Mouse (Mus musculus): ENCODE measurements around the gene Dnah14. TPM values are rescaled to one million over a fixed set of nuclear protein-coding genes. Genes with fewer than 3 reads are reported as not detected.

The Dnah14 gene
- polyA plus RNA-seq, 1 experiment from 2014 or later: 0.89 TPM

DNA sequence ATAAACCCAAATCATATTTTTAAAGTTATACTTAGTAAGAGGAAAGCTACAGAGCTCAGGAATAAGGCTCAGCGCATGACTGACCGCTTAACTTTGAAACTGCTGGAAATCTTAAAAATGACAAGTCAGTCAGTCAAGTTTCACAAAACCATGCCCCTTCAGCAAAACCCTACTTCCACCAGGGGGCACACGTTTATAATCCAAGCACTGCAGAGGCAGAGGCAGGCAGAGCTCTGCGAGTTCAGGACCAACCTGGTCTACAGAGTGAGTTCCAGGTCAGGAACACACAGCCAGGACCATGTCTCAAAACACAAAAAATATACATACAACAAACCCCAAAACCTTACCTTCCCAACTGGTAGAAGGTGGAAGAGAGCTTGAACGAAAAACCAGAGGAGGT lies 252.0 kb downstream of the Dnah14 start:
- no peaks in the 10 kb centered on the region for H3K27me3 ChIP-seq
- no peak overlapping the region for H3K27ac ChIP-seq
- H3K4me3 ChIP-seq: no peak overlapping the region
- peaks cover 93% of the 10 kb centered on the region for H3K36me3 ChIP-seq
- H3K4me1 ChIP-seq: no peaks in the 10 kb centered on the region
- H3K4me2 ChIP-seq (replicated peaks): no peak overlapping the region
- WGBS: 90% methylated on average over 5 of the region's 5 CpGs
- no peak for ATAC-seq (ENCODE audit: low FRiP score)
- no peak overlapping the region for H3K9ac ChIP-seq
- H3K9me3 ChIP-seq (replicated peaks): no peaks in the 10 kb centered on the region

DNA sequence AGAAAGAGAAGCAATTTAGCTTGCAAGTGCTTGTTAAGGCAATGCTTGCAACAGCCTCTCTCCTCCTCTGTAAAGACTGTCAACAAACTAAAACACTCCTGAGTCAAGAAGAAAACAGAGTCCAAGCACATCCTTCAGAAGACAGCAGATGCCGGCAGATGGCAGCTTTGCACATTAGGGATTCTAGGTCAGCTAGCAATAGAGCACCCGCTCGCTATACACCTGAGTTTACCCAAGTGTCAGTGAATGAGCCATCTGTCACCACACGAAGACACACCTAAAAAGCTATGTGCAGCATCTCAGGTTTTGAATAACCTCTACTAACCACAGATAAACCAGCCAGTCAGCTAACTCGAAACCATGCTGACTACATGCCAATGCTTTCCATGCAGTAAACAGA lies 256.4 kb downstream of the Dnah14 start:
- Histone ChIP-seq H3K4me2 (replicated peaks) (no peak overlapping the region), H3K9me3 (replicated peaks) (no peaks in the 10 kb centered on the region), H3K27me3 (no peaks in the 10 kb centered on the region), H3K9ac (no peak overlapping the region), H3K4me3 (no peak overlapping the region), H3K4me1 (no peaks in the 10 kb centered on the region), H3K27ac (no peak overlapping the region), H3K36me3 (peaks cover 86% of the 10 kb centered on the region)
- ATAC-seq (ENCODE audit: low FRiP score): no peak
- WGBS: 97% methylated on average over 5 of the region's 5 CpGs

DNA sequence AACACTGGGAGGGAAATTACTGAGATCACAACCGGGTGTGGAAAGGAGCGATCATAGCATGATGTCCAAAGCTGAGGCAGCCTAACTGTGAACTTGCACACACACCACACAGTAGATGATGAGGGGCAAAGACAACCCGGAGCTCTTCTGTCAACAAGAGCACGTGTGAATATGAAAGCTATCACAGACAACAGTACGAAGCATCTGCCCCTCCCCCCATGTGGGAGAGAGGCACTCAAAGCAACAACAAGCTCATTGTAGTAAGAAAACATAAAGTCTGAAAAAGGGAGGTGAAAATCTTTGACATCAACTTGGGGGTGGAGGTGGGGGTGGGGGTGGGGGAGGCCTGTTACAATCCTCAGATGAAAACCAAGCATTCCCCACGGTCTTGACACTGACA lies 256.8 kb downstream of the Dnah14 start:
- no peak overlapping the region for H3K27ac ChIP-seq
- H3K27me3 ChIP-seq: no peaks in the 10 kb centered on the region
- H3K4me2 ChIP-seq (replicated peaks): no peak overlapping the region
- H3K9me3 ChIP-seq (replicated peaks): no peaks in the 10 kb centered on the region
- 82% methylated on average over 6 of the region's 6 CpGs for WGBS
- H3K9ac ChIP-seq: no peak overlapping the region
- peaks cover 82% of the 10 kb centered on the region for H3K36me3 ChIP-seq
- no peaks in the 10 kb centered on the region for H3K4me1 ChIP-seq
- no peak for ATAC-seq (ENCODE audit: low FRiP score)
- H3K4me3 ChIP-seq: no peak overlapping the region

DNA sequence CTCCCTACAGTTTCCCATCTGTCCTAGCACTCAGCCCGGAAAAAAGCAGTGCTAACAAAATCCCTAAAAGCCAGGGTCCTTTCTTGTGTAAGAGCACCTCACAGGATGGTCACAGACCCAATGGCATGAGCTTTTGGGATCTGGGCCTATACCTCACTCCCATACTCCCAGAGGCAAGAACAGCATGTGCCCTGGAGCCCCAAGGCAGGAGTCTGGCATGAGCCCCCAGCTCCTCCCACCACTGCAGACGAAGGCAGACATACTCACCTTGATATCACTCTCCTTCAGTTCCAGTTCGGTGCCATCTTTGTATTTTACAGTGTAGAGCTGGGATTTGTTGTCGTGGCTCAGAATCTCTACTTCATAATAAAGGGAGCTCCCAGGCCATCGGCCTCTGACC lies 261.8 kb downstream of the Dnah14 start:
- ATAC-seq (ENCODE audit: low FRiP score): no peak
- 92% methylated on average over 5 of the region's 5 CpGs for WGBS

DNA sequence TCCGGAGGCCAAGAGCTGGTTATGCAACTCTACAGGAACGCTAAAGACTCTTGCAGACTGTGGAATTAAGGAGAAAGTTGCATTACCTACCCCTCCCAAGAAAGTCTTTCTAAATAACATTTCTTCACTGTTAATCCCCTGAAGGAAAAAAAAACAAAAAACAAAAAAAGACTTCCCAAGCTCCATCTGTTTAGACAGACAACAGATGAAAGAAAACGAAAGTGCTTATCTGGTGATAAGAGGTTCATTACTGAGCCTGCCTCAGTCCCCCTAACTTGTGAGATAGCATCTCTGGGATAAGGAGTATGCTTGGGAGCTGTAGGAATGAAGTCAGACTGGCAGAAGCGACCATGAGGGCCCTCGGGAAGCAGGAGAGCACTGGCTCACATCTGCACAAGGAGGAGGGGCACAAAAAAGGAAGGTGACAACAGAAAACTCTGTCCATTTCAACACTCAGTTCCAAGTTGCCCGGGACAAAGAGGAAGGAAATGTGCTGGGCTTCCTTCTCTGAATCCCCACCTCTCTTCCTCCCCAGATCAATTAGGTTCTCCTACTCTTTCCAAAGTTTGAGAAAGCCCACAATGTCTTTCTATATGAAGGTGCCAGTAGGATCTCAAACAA lies 263.5 kb downstream of the Dnah14 start:
- 20% methylated on average over 6 of the region's 6 CpGs for WGBS
- no peaks in the 10 kb centered on the region for H3K27me3 ChIP-seq
- H3K4me3 ChIP-seq: peak overlapping the region; percentile 9
- no peaks in the 10 kb centered on the region for H3K9me3 ChIP-seq (replicated peaks)
- no peak overlapping the region for H3K27ac ChIP-seq
- peak overlapping the region; percentile 28 for H3K9ac ChIP-seq
- no peak for ATAC-seq (ENCODE audit: low FRiP score)
- peaks cover 21% of the 10 kb centered on the region for H3K36me3 ChIP-seq
- peak overlapping the region; percentile 79 for H3K4me2 ChIP-seq (replicated peaks)
- H3K4me1 ChIP-seq: peaks cover 31% of the 10 kb centered on the region

More for the DNA sequence above, 261.8 kb downstream of the Dnah14 start:
- Histone ChIP-seq H3K36me3 (peaks cover 36% of the 10 kb centered on the region), H3K9ac (no peak overlapping the region), H3K27me3 (no peaks in the 10 kb centered on the region), H3K4me2 (replicated peaks) (no peak overlapping the region), H3K27ac (no peak overlapping the region), H3K9me3 (replicated peaks) (no peaks in the 10 kb centered on the region), H3K4me3 (no peak overlapping the region), H3K4me1 (peaks cover 27% of the 10 kb centered on the region)

DNA sequence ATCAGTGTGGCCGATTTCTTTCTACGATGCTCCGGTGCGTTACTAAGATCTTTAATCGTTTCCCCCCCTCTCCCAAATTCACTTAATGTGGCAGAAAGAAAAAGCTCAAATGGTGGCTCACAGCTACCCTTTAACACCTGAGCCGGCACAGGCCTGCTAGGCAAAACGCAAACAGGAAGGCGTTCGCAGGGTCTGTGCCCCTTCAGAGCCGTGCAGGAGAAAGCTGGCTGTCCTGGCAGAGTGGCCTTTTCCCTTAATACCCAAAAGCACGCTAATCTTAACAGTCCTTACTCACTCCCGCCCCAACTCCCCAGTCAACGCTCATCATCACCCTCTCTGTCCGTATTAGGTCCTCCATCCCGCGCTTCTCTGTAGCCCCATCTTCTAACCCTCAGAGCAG lies 265.0 kb downstream of the Dnah14 start:
- Histone ChIP-seq H3K27ac (peak overlapping the region; percentile 94), H3K4me1 (peaks cover 31% of the 10 kb centered on the region), H3K36me3 (peaks cover 6% of the 10 kb centered on the region), H3K4me3 (peak overlapping the region; percentile 89), H3K27me3 (no peaks in the 10 kb centered on the region), H3K4me2 (replicated peaks) (peak overlapping the region; percentile 79), H3K9ac (peak overlapping the region; percentile 88), H3K9me3 (replicated peaks) (no peaks in the 10 kb centered on the region)
- ATAC-seq (ENCODE audit: low FRiP score): no peak
- WGBS: under 1% methylated on average over 16 of the region's 16 CpGs

DNA sequence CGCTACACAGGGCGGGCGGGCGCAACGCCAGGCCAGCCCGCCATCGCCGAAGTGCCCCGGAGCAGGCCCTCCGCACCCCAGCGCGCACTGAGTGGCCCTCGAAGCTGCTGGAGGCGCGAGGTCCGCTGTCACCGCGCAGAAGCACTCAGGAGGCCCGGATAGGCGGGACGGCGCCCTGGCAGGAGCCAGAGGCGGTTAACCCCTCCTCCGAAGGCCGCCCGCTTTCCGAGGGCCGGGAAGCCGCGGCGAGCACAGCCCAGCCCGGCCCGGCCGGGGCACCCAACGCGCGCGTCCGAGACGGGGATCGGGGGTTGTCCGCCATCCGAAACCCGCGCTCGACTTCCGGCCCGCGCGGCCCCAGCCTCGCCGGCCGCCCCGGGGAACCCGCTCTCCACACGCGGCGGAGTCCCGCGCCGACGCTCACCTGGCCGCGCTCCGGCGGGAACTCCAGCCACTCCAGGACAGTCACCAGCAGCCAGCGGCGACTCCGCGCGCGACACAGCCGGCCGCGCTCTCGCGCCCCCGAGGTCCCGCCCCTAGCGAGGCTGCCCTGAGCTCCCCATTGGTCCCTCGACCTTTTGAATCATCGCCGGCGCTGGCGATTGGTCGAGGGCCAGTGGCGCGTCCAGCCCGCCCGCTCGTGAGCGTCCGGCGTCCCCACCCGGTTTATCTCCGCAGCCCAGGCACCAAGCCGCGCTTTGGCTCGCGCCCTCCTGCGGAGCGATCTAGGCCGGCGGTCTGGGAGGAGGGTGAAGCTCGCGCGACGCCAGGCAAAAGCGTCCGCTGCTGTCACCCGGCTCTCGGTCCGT lies 265.7 kb downstream of the Dnah14 start:
- whole genome bisulfite sequencing: under 1% methylated on average over 100 of the region's 113 CpGs
- peak; percentile 98 for ATAC-seq (ENCODE audit: low FRiP score)

DNA sequence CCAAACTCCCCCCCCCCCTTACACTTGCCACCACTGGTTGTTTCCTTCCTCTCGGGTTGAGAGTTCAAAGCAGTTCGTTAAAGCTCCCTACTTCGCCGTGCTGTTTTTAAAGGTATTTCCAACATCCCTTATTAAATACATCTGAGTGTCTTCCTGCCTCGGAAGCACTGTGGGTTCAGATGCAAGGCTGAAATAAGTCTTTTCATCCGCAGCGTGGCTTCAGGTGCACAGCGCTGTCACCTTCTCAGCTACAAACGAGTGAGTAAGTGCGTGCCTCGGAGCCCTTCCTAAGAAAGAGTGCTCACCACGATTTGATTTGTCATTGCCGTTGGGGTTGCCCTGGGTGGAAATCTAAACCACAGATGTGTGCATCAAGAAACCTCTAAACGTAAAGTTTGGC lies 266.4 kb downstream of the Dnah14 start, which contains the start of gene Lbr:
Gene Lbr (minus strand): TSS at position 266 of the 400 bp plus-strand sequence.
- no peaks in the 10 kb centered on the region for H3K9me3 ChIP-seq (replicated peaks)
- H3K27ac ChIP-seq: peak within 1 kb of the TSS; percentile 94
- H3K27me3 ChIP-seq: no peaks in the 10 kb centered on the region
- peak within 1 kb of the TSS; percentile 89 for H3K4me3 ChIP-seq
- H3K36me3 ChIP-seq: no peaks in the 10 kb centered on the region
- no peak for ATAC-seq (ENCODE audit: low FRiP score)
- WGBS: under 1% methylated on average over 14 of the region's 14 CpGs
- peak within 1 kb of the TSS; percentile 79 for H3K4me2 ChIP-seq (replicated peaks)
- peak within 1 kb of the TSS; percentile 88 for H3K9ac ChIP-seq
- H3K4me1 ChIP-seq: peaks cover 31% of the 10 kb centered on the region

More for the DNA sequence above, 265.7 kb downstream of the Dnah14 start:
- Histone ChIP-seq H3K4me2 (replicated peaks) (peak overlapping the region; percentile 79), H3K4me3 (peak overlapping the region; percentile 89), H3K4me1 (peaks cover 31% of the 10 kb centered on the region), H3K36me3 (no peaks in the 10 kb centered on the region), H3K9ac (peak overlapping the region; percentile 88), H3K27me3 (no peaks in the 10 kb centered on the region), H3K27ac (peak overlapping the region; percentile 94), H3K9me3 (replicated peaks) (no peaks in the 10 kb centered on the region)

DNA sequence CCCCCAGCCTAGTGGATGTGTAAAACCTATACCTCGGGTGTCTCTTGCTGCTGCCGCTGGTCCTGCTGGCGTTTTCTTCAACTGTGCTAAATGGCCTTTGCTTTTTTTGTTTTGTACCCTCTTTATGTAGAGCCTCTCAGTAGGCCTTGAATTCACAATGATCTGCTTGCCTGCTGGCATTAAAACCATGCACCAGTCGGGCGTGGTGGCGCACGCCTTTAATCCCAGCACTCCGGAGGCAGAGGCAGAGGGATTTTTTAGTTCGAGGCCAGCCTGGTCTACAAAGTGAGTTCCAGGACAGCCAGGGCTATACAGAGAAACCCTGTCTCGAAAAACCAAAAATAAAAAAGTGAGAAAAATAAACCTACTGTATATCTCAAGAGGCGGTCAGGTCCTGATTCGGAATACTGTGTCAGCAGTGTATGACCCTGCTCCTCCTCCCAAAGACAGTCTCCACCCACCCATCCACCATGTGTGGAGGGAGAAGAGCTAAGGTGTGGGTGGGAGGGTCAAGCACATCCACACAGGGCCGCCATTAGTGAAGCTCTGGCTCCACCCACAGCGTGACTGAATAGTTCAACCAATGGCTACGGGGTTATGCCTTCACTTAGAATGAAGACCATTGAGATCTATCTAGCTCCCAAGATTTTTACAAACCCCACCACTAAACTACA lies 268.7 kb downstream of the Dnah14 start:
- H3K9me3 ChIP-seq (replicated peaks): no peaks in the 10 kb centered on the region
- H3K4me2 ChIP-seq (replicated peaks): no peak overlapping the region
- H3K9ac ChIP-seq: no peak overlapping the region
- no peak for ATAC-seq (ENCODE audit: low FRiP score)
- H3K27ac ChIP-seq: no peak overlapping the region
- WGBS: 72% methylated on average over 15 of the region's 15 CpGs
- H3K27me3 ChIP-seq: no peaks in the 10 kb centered on the region
- H3K4me3 ChIP-seq: no peak overlapping the region
- H3K36me3 ChIP-seq: no peaks in the 10 kb centered on the region
- peaks cover 22% of the 10 kb centered on the region for H3K4me1 ChIP-seq

DNA sequence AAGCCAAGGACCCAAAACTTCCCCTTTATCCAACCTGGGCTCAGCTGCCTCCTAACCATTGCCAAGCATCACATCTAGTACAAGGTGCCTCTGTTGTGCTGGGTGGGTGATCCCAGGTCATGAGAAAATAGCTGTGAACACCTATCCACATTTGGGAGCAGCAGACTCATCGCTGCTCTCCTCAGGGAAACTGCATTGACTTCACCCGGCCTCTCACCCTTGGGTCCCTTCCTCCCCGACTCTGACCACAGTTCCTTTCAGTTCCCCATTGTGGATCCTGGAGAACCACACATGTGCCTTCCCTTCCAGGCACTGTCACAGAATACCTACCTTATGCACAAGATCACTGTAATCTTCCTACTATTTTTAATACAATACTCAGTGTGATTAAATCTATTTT lies 269.4 kb downstream of the Dnah14 start:
- Histone ChIP-seq H3K4me2 (replicated peaks) (no peak overlapping the region), H3K4me1 (peaks cover 14% of the 10 kb centered on the region), H3K27ac (no peak overlapping the region), H3K4me3 (no peak overlapping the region), H3K27me3 (no peaks in the 10 kb centered on the region), H3K36me3 (no peaks in the 10 kb centered on the region), H3K9ac (no peak overlapping the region), H3K9me3 (replicated peaks) (no peaks in the 10 kb centered on the region)
- 84% methylated on average over 3 of the region's 3 CpGs for WGBS
- no peak for ATAC-seq (ENCODE audit: low FRiP score)

DNA sequence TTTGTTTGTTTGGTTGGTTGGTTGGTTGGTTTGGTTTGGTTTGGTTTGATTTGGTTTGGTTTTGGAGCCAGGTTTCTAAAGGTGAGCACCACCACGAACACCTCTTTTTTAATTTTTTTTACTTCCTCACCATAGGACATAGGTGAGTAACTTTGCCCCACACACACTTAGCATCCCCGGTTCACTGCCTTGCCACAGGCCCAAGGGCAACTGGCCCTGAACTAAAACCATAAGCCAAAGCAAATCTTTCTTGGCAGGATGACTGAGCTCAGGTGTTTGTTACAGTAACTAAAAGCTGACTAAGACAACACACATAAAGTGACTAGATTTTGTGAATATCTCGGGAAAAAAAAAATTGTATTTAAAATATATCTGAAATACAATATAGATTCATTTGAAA lies 271.0 kb downstream of the Dnah14 start:
- Histone ChIP-seq H3K9me3 (replicated peaks) (no peaks in the 10 kb centered on the region), H3K4me2 (replicated peaks) (no peak overlapping the region), H3K36me3 (no peaks in the 10 kb centered on the region), H3K4me3 (no peak overlapping the region), H3K27ac (no peak overlapping the region), H3K27me3 (no peaks in the 10 kb centered on the region), H3K4me1 (peaks cover 7% of the 10 kb centered on the region), H3K9ac (no peak overlapping the region)
- ATAC-seq (ENCODE audit: low FRiP score): no peak
- WGBS: 87% methylated on average over 3 of the region's 3 CpGs

DNA sequence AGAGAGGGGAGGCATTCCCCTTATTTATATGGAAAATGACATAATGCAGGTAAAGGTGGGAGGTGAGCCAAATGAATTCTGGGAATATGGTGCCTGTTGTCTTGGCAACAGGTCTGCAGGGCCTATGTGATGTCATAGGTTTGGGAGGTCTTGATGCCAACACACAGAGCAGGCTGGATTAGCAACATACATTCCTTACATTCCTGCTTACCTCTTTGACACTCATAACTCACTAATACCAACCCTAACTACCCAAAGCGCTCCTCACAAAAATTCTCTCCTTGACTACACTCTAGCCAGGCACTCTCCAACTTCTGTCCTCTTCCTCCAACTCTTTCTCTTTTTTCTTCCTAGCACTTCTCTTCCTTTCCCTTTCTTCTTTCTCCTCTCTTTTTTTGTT lies 271.9 kb downstream of the Dnah14 start:
- Histone ChIP-seq H3K4me2 (replicated peaks) (no peak overlapping the region), H3K9me3 (replicated peaks) (no peaks in the 10 kb centered on the region), H3K4me3 (no peak overlapping the region), H3K36me3 (no peaks in the 10 kb centered on the region), H3K27me3 (no peaks in the 10 kb centered on the region), H3K27ac (no peak overlapping the region), H3K9ac (no peak overlapping the region), H3K4me1 (peaks cover 9% of the 10 kb centered on the region)
- no peak for ATAC-seq (ENCODE audit: low FRiP score)
- WGBS: 90% methylated on average over 1 of the region's 1 CpGs
